Mouse (Mus musculus) monocyte, adult 59 days (primary cell): ENCODE data around the gene Olfr411. TPM values are rescaled to one million over a fixed set of nuclear protein-coding genes. Genes with fewer than 3 reads are reported as not detected.

Source experiments
- total RNA-seq, 2 experiments: library from RNA; stranded (reverse); gene quantifications; one replicate each; pipeline ENCODE4 v1.2.4; 2023

Olfr411 gene
- under 1 TPM in 1 of 2 experiments, not detected in 1; 0.47 TPM for total RNA-seq

GRCm38 (mm10) chr11:74352550-74352949, at the start of gene Olfr411:
Gene Olfr411 (minus strand): TSS chr11:74352650.

GRCm38 (mm10) chr11:74361769-74362168, 9.3 kb upstream of the Olfr411 start, which contains the start of gene Olfr412:
Gene Olfr412 (plus strand): TSS chr11:74362069.

GRCm38 (mm10) chr11:74337931-74338330, 14.5 kb downstream of the Olfr411 start, which contains the start of gene Olfr410:
Gene Olfr410 (minus strand): TSS chr11:74338031.

Other genes with a start within 250 kb of the Olfr411 start
- gene Olfr401, start 238.9 kb downstream of the Olfr411 start, total RNA-seq: not detected
- not detected for gene Olfr402, start 199.1 kb downstream of the Olfr411 start, total RNA-seq
- gene Olfr403, start 166.4 kb downstream of the Olfr411 start, total RNA-seq: not detected
- not detected for gene Olfr43, start 141.3 kb downstream of the Olfr411 start, total RNA-seq
- not detected for gene Olfr406, start 92.8 kb downstream of the Olfr411 start, total RNA-seq
- not detected for gene Olfr59, start 68.9 kb downstream of the Olfr411 start, total RNA-seq
- gene Olfr410, start 14.6 kb downstream of the Olfr411 start, total RNA-seq: not detected
- not detected for gene Olfr412, start 9.4 kb upstream of the Olfr411 start, total RNA-seq